12 mouse cellular contexts compared by ENCODE assay signal in the genomic region with DNA sequence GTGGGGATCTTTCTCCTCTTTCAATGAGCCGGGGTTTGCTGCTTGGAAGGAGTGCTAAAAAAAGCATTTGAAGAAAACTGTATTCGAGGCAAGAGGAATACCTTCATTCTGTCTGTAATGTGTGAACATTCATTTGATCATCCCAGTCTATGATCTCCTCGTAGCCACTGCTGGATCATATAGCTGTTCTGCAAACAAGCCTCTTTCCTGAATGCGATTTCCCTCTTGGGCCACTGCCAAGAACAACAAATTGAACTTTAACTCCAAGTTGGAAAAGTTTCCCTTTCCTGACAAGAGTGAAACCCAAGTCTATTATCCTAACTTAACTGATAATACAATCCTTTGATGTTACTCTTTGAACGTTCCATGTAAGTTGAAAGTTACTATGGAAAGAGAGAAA.
DNase-seq lines count a peak whose midpoint lies in the region; ATAC-seq and TF ChIP-seq lines count a peak whose summit lies in the region.
"Had no signal": no experiment of that assay in that cellular context is flagged by ENCODE, and none has a peak within 500 bp of the region (broad histone marks: within the 10 kb centered on the region; RNA-seq: fewer than 3 reads in every experiment).

No protein-coding gene starts in this region.

- no peak for TF ChIP-seq CTCF in brain, embryonic 14.5 days (IDR thresholded peaks at IDR 0.05; ENCODE audit: borderline replicate concordance, extremely low read depth, insufficient read depth, insufficient read length)

- no peak overlapping the region for H3K9ac ChIP-seq in heart, embryonic 13.5 days
- H3K9ac ChIP-seq in kidney, embryonic 14.5 days (ENCODE audit: low read depth, low read length) = no peak overlapping the region
- no peak overlapping the region for H3K9ac ChIP-seq in lung, embryonic 16.5 days (ENCODE audit: low read length)
- H3K9ac ChIP-seq: limb, embryonic 12.5 days; midbrain, embryonic 12.5 days had no signal

- no peaks in the 10 kb centered on the region for H3K9me3 ChIP-seq in heart, embryonic 13.5 days
- H3K9me3 ChIP-seq in heart, embryonic 10.5 days = no peaks in the 10 kb centered on the region
- H3K9me3 ChIP-seq in kidney, embryonic 14.5 days (ENCODE audit: control insufficient read depth, low read length) = no peaks in the 10 kb centered on the region
- no peaks in the 10 kb centered on the region for H3K9me3 ChIP-seq in lung, embryonic 16.5 days (ENCODE audit: control insufficient read depth, low read length)
- H3K9me3 ChIP-seq: limb, embryonic 12.5 days; midbrain, embryonic 12.5 days had no signal

- 37% methylated on average over 5 of the region's 5 CpGs for WGBS in heart, embryonic 13.5 days
- 41% methylated on average over 5 of the region's 5 CpGs for WGBS in heart, embryonic 10.5 days
- 19% methylated on average over 5 of the region's 5 CpGs for WGBS in kidney, embryonic 14.5 days
- 5% methylated on average over 5 of the region's 5 CpGs for whole genome bisulfite sequencing in lung, embryonic 16.5 days

- no peak for TF ChIP-seq POLR2A in brain, embryonic 14.5 days (IDR thresholded peaks at IDR 0.05; ENCODE audit: borderline replicate concordance, extremely low read depth, insufficient read depth, insufficient read length, poor library complexity, severe bottlenecking)

- H3K27ac ChIP-seq in heart, embryonic 13.5 days (replicated peaks) = 0 out of 2 replicates have a peak overlapping the region, but pooled peaks have one; percentile 5
- H3K27ac ChIP-seq in heart, embryonic 10.5 days = no peak overlapping the region
- H3K27ac ChIP-seq in kidney, embryonic 14.5 days (ENCODE audit: low read depth, low read length) = no peak overlapping the region
- H3K27ac ChIP-seq in lung, embryonic 16.5 days (ENCODE audit: low read length) = peak overlapping the region; percentile 43; the same call in 1 of the 2 replicates
- H3K27ac ChIP-seq: limb, embryonic 12.5 days; midbrain, embryonic 12.5 days had no signal

- ATAC-seq in heart, embryonic 13.5 days (ENCODE audit: extremely low read depth, insufficient number of reproducible peaks, low FRiP score, low TSS enrichment) = no peak
- ATAC-seq in kidney, embryonic 14.5 days (ENCODE audit: low FRiP score, low TSS enrichment) = peak; percentile 49; the same call in 1 of the 2 replicates
- peak; percentile 62; the same call in 1 of the 2 replicates for ATAC-seq in lung, embryonic 16.5 days (ENCODE audit: low read depth)

- H3K27me3 ChIP-seq in heart, embryonic 13.5 days (replicated peaks) = peaks cover 39% of the 10 kb centered on the region
- H3K27me3 ChIP-seq in heart, embryonic 10.5 days (ENCODE audit: insufficient read depth, poor library complexity, severe bottlenecking) = peaks cover 4% of the 10 kb centered on the region; the same call in 1 of the 2 replicates
- H3K27me3 ChIP-seq in kidney, embryonic 14.5 days (ENCODE audit: control insufficient read depth, insufficient read depth, low read length) = no peaks in the 10 kb centered on the region
- H3K27me3 ChIP-seq in lung, embryonic 16.5 days (ENCODE audit: control insufficient read depth, insufficient read depth, low read depth, low read length) = no peaks in the 10 kb centered on the region
- H3K27me3 ChIP-seq: limb, embryonic 12.5 days; midbrain, embryonic 12.5 days had no signal

- H3K4me1 ChIP-seq in heart, embryonic 13.5 days = peaks cover 20% of the 10 kb centered on the region
- H3K4me1 ChIP-seq in heart, embryonic 10.5 days = peaks cover 11% of the 10 kb centered on the region; the same call in 1 of the 2 replicates
- H3K4me1 ChIP-seq in kidney, embryonic 14.5 days (ENCODE audit: control insufficient read depth, insufficient read depth, low read length) = no peaks in the 10 kb centered on the region
- peaks cover 11% of the 10 kb centered on the region; the same call in 1 of the 2 replicates for H3K4me1 ChIP-seq in lung, embryonic 16.5 days (replicated peaks; ENCODE audit: control insufficient read depth, insufficient read depth, low read length)
- H3K4me1 ChIP-seq: midbrain, embryonic 12.5 days had no signal

- DNase-seq in heart, embryonic 10.5 days (ENCODE audit: low spot score) = no peak
- peak; percentile 25 for DNase-seq in brain, embryonic 14.5 days (ENCODE audit: low read depth)
- no peak for DNase-seq in yolk sac, embryonic 10.5 days (ENCODE audit: low spot score)
- no peak for DNase-seq in frontal cortex, postnatal 25 days (ENCODE audit: low spot score in 2 of 2)
- DNase-seq in layer of hippocampus, postnatal 14 days (ENCODE audit: low spot score in 2 of 2) = no peak
- DNase-seq: cerebellum, adult 11 months; thymus, adult 18-20 months had no signal

- H3K4me3 ChIP-seq in heart, embryonic 13.5 days = no peak overlapping the region
- no peak overlapping the region for H3K4me3 ChIP-seq in heart, embryonic 10.5 days
- H3K4me3 ChIP-seq in kidney, embryonic 14.5 days (ENCODE audit: low read length) = no peak overlapping the region
- no peak overlapping the region for H3K4me3 ChIP-seq in lung, embryonic 16.5 days (ENCODE audit: low read length)
- H3K4me3 ChIP-seq: limb, embryonic 12.5 days; midbrain, embryonic 12.5 days had no signal

- H3K4me2 ChIP-seq in heart, embryonic 13.5 days = no peak overlapping the region
- no peak overlapping the region for H3K4me2 ChIP-seq in kidney, embryonic 14.5 days (replicated peaks; ENCODE audit: low read depth, low read length)
- no peak overlapping the region for H3K4me2 ChIP-seq in lung, embryonic 16.5 days (ENCODE audit: low read depth, low read length)
- H3K4me2 ChIP-seq: limb, embryonic 12.5 days; midbrain, embryonic 12.5 days had no signal

- H3K36me3 ChIP-seq in heart, embryonic 13.5 days = no peaks in the 10 kb centered on the region
- H3K36me3 ChIP-seq in heart, embryonic 10.5 days = no peaks in the 10 kb centered on the region
- H3K36me3 ChIP-seq in kidney, embryonic 14.5 days (ENCODE audit: control insufficient read depth, insufficient read depth, low read length) = no peaks in the 10 kb centered on the region
- no peaks in the 10 kb centered on the region for H3K36me3 ChIP-seq in lung, embryonic 16.5 days (ENCODE audit: control insufficient read depth, insufficient read depth, low read length)
- H3K36me3 ChIP-seq: limb, embryonic 12.5 days; midbrain, embryonic 12.5 days had no signal

Comparison
In these comparisons a context has a peak if more than half of its experiments do, and no peak if none do; other contexts are left out.
1. H3K27ac ChIP-seq: peak in heart, embryonic 13.5 days (single experiment) and lung, embryonic 16.5 days (single experiment); none in heart, embryonic 10.5 days (single experiment) and kidney, embryonic 14.5 days (single experiment).